Mouse (Mus musculus): Measurements from ENCODE around the gene Irf2.

GRCm38 (mm10) chr8:46726383-46726782, 13.1 kb upstream of the Irf2 start:
- TF ChIP-seq POLR2A (IDR thresholded peaks at IDR 0.05; ENCODE audit: control insufficient read depth, low read depth, low read length) (no peak), CTCF (IDR thresholded peaks at IDR 0.05; ENCODE audit: control insufficient read depth, insufficient read depth, insufficient replicate concordance, low read depth, low read length) (no peak)
